Mouse (Mus musculus): Measurements from ENCODE around the gene 4930438A08Rik.
"Not testable (repeated sequence)": the region's sequence is repeated elsewhere in the genome, so short reads cannot be mapped to it uniquely, and the experiment has no call there.

The 4930438A08Rik gene

DNA sequence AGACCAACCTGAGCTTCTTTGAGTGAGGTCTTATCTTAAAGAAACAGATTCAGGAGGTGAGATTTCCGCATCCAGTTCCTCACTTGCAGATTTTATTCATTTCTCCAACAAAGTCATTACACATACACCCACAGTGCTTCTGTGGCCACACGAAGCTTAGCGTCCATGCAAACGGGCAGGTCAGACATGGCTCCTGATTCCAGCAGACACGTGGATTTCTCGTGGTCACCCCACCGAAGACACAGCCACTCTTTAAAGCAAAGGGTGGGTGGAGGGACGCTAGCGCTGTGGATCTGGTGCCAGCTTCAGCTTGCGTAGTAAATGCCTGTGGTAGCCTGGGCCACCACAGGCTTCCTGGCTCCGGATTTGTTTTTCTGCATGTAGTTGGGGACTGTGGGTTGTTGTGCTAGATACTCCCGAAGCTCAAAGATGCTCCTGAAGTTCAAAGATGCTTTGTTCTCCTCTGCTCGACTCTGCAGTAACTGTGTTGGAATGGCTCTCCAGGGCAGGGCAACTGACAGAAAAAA lies 7.4 kb downstream of the 4930438A08Rik start:
- no peak for DNase-seq (ENCODE audit: low spot score in 2 of 2)

DNA sequence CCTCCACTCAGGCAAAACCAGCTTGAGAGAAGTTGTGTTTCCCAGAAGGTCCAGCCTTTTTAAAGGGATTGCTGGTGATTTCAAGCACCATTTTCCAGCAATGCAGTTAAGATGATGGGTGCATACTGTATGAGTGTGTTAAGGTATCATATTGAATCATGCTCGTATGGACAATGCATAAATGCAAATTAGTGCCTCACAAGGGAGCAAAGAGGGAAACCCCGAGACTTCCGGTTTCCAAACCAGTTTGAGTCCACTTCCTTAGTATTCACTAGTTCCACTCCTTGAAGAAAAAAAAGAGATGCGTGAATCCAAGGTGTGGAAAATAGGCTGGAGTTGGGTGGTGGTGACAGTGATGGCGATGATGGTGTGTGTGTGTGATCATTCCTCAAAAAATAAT lies 7.9 kb downstream of the 4930438A08Rik start:
- no peak for DNase-seq (ENCODE audit: low spot score in 2 of 2)

DNA sequence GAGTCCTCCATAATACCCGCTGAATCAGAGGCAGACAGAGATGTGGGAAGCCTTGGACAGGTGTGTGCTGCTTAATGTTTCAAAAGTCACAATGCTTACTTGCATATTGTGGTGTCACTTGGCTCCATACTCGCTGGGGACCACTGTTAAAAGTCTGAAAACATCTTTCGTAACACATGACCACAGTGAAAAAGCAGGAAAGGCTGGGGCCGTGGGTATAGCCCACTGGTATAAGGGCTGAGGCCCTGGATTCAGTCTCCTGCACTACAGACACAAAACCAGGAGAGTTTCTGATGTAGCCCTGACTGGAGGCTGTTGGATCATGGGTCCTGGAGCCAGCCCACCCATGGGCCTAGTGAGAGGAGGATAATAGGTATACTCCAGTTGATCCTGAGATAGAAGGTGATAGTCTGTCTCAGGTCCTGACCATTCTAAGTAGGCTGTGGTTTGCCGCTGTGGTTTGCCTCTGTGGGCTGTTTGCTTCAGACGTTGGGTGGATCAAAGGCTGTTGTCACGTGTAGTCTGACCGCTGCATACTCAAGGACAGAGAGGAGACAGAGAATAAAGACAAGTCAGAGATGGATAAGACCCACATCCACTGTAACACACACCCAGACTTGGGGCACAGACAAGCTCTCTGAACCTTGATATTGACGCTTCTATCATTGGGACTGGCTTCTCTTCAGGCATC lies 15.5 kb downstream of the 4930438A08Rik start:
- DNase-seq (ENCODE audit: low spot score in 2 of 2): peak; percentile 76 to 88

DNA sequence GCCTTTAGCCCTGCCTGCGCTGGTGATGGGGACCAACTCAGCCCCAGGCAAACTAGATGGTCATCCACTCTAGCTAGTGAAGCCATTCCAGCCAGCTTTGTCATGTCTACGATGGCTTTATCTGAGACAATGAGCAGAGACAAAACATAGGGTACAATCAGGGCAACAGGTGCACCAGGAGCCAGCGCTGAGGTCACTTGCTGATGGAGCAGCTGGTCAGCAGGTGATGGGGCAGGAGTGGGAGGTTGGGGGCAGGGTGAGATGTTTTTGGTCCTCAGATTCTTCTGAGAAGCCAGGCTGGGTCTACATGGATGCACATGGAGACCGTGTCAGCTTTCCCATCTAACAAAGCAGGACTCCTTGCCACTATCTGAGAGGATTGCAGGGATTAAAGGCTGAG lies 16.2 kb downstream of the 4930438A08Rik start:
- DNase-seq (ENCODE audit: low spot score in 2 of 2): no peak

DNA sequence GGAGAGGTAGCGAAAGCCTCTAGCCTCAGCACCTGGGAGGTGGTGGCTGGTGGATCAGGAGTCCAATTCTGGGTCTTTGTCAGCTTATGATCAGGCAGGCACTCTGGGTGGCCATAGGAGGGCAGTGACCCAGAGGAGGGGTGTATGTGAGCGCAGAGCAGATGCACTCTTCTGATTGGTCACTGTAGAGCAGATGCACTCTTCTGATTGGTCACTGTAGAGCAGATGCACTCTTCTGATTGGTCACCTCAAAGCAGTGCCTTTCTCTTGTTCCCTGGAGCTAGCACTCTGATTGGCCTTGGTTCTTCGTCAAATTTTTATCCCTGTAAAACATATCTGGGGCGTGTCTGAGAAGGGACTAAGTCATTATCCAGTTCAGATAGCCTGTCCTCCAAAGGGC lies 18.2 kb downstream of the 4930438A08Rik start:
- DNase-seq (ENCODE audit: low spot score in 2 of 2): no peak

DNA sequence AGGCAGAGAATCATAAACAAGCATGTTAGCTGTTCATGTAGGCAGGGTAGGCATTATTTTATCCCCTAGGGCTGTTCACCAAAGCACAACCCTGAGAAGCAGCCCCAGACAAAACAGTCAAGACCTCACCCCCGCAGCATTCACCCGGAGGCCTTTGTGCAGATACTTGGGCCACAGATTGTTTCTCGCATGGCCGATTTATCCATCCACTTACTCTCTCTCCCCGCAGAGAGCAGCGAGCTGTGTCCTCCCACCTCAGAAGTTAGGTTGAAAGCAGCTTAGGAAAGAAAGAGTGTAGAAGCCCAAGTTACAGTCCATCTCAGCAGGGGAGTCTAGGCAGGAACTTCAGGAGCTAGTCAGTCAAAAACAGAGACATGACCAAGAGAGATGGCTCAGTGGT lies 22.8 kb downstream of the 4930438A08Rik start:
- no peak for DNase-seq (ENCODE audit: low spot score in 2 of 2)

DNA sequence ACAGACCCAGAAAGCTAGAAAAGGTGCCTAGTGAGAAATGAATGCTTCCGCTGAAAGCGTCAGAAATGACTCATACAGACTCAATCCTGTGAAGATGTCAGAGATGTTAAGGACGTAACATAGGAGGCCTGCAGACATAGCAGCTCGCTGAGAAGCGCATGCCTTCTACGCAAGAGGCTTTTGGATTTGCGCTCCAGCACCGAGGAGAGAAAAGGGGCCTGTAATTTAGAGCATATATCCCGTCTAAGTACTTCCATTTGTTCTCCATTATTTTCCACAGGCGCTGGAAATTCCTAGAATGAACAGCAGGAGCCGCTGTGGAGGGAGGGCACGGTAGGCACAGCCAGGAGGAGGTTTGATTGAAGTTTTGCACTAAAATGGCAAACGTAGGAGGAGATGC lies 26.5 kb downstream of the 4930438A08Rik start:
- peak; percentile 65 for DNase-seq (ENCODE audit: low spot score in 2 of 2)

DNA sequence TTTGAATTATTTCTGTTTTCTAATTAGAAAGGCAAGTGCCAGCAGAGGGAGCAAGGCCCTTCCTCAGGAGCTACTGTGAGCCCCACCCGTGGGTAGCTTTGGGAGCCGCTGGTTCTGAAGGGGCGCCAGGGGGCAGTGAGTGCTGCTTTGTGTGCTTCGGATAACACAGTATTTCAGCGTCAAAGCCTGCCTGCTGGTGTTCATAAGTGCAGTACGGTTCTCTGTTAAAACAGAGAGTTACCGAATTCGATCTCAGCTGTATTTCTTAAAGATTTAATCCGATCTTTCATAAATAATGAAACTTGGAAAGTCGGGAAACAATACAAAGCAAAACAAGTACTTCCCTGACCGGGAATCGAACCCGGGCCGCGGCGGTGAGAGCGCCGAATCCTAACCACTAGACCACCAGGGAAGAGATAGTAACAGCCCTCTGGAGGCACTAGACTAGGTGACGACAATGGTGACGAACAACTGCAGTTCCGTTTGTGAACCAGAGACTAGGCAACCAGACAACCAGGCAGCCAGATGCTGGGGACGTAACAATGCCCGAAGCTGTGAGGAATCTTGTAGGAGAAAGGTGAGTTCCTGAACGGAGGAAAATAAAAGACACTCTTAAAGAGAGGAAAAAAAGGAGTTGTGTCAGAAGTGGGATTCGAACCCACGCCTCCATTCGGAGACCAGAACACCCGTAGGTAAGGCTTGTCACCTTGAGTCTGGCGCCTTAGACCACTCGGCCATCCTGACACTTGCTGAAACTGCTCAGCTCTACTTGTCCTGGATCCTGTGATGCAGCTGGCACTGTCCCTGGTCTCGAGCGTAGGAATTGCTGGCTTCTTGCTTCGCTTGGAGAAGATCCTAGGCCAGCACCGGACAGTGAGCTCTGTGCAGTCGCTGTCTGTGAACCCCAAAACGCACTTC lies 27.5 kb downstream of the 4930438A08Rik start:
- DNase-seq (ENCODE audit: low spot score in 2 of 2): peak; percentile 96 to 97

DNA sequence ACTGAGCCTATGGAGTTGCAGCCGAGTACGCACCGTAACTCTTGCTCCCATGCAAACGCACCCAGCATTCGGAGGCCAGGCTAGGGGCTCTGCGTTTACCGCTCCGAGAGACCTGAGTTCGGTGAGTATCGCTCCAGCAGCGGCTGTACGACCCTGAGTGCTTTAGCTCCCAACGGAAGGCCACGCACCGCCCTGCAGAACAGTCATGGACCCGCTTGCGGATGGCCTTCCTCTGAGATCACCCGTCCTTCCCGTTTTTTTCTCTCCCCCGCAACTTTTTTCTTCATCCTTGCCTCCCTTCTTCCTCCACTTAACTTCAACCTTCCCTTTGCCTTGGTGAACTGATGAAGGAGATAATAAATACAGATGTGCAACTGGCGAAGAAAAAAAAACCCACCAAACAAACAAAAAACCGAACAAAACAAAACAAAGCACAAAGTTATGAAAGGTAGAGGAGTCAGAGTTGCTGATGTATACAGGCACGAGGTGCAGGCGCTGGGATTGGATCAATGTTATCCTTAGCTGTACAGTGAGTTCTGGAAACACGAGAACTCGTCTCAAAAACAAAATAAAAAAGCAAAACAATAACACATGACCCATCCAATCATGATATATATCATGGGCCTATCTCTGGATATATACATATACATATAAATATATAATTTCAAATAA lies 28.3 kb downstream of the 4930438A08Rik start:
- no peak for DNase-seq (ENCODE audit: low spot score in 2 of 2)

DNA sequence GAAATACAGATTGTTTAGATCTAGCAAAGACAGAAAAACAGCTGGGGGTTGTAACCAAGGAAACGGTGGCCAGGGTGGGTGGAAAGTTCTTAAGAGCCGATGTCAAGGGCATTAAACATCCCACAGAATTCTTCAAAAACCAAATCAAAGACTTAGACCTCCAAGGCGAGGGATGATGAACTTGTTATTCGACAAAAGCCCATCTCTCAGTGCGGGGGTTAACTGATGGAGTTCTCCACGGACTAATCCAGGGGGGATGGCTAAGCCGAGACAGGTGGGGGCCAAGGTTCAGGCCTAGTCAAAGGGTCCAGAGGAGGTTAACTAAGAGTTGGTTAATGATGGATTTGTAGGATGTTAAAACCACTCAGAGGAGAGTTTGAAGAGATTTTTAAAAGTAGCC lies 29.0 kb downstream of the 4930438A08Rik start:
- no peak for DNase-seq (ENCODE audit: low spot score in 2 of 2)

DNA sequence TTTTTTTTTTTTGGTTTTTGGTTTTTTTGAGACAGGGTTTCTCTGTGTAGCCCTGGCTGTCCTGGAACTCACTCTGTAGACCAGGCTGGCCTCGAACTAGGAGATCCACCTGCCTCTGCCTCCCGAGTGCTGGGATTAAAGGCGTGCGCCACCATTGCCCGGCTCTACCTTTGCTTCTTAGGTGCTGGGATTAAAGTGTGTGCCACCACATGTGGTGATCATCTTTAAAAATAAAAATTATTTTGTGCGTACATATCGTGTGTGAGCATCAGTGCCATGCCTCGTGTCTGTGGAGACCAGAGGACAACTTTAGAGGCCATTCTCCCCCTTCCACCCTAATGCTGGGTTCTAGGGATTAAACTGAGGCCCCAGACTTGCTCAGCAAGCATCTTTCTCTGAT lies 30.7 kb downstream of the 4930438A08Rik start:
- not testable (repeated sequence) for DNase-seq (ENCODE audit: low spot score in 2 of 2)

DNA sequence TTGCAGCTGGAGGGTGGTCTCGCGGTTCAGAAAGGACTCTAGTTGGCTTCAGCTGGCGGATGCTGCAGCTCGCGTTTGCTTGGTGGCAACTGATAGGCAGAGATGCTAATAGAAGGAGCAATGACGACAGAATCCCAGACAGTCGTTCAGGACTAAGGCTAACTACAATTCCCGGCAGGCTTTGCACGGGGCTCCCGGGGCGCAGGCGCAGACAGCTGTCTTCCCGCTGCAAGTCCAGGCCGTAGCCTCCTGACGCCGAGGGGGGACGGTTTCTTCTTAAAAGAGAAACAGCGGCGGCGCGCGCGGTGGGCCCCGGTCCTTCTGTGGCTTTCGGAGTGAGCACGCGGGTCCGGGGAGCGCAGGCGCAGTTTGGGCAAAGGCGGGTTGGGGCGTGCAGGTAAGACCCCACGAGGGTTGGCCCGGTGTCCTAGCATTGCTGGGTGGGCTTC lies 32.3 kb downstream of the 4930438A08Rik start, which contains the start of gene Zfp692:
Gene Zfp692 (plus strand): TSS at position 210 of the 449 bp plus-strand sequence.
- peak; percentile 70 to 84 for DNase-seq (ENCODE audit: low spot score in 2 of 2)

DNA sequence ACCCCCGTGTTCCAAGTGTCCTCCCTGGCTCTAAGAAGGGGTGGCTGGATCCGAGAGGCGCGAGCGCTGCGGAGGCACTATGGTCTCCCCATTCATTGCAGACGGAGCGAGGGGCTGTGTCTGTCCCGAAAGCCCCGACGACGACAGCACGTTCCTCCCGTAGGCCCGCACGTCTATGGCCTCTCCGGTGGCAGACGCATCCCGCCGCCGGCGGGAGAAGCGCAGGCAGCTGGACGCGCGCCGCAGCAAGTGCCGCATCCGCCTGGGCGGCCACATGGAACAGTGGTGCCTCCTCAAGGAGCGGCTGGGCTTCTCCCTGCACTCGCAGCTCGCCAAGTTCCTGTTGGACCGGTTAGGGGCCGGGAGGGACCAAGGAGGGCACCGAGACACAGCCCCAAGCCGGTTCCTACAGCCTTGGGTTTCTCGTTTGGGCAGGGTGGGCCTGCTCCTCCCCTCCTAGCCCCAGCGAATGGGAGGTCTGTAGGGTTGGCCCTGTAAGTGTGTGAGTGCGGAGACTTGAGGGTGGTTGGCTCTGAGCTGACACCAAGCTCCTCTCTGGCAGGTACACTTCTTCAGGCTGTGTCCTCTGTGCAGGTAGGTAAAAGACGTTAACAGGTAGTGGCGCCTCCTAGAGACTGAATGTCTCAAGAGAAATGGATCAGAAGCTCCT lies 32.9 kb downstream of the 4930438A08Rik start:
- DNase-seq (ENCODE audit: low spot score in 2 of 2): peak in 1 of 2 experiments; percentile 39

DNA sequence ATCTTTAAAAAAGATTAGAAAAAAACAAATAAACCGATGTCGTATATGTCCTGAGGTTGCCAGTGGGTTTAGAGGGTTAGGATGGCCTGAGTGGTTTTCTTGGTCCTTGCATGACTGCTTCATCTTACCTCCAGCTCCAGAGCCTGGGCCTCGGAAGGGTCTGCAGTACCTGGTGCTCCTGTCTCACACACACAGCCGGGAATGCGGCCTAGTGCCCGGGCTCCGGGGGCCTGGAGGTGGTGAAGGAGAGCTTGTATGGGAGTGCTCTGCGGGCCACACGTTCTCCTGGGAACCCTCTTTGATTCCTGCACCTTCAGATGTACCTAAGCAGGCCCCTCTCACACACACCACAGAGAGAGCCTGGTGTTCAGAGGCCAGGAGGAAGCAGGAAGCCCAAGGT lies 34.1 kb downstream of the 4930438A08Rik start:
- no peak for DNase-seq (ENCODE audit: low spot score in 2 of 2)

DNA sequence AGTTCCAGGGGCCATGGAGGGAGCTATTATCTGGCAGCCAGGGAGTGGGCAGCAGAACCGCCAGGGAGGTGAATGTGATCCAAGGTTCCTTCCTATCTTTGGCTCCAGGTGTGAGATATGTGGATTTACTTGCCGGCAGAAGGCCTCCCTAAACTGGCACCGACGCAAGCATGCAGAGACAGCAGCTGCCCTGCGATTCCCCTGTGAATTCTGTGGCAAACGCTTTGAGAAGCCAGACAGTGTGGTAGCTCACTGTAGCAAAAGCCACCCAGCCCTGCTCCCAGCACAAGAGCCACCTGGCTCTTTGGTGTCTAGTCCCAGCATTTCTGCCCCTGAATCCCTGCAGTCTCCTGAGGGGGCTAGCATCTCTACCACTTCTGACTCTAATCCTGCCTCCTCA lies 39.5 kb downstream of the 4930438A08Rik start:
- no peak for DNase-seq (ENCODE audit: low spot score in 2 of 2)

DNA sequence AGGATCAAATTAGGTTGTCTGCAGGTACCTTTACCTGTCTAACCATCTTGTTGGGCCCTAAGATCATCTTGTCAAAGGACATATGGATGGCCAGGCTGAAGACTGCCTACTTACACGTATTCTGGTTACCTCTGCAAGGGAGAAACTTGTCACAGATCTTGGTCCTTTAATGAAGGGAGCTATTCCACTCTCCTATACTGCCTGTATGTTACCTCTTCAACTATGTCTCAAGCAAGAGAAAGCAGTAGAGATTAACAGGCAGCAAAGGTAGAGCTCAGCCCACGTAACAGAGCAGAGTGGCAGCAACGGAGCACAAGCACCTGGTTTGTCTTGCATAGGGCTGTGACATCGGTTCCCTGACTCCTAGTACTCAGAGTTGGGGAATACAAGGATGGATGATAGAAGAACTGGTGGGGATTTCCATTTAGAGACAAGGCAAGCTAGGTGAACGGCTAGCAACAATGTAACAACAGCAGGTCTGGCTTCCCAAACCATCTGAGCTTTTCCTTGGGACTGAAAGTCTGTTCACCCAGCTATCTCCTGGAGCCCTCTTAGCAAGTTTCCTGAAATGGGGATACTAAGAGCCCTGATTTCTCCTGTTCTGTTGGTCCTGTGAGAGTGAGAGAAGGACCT lies 41.1 kb downstream of the 4930438A08Rik start:
- DNase-seq (ENCODE audit: low spot score in 2 of 2): no peak

DNA sequence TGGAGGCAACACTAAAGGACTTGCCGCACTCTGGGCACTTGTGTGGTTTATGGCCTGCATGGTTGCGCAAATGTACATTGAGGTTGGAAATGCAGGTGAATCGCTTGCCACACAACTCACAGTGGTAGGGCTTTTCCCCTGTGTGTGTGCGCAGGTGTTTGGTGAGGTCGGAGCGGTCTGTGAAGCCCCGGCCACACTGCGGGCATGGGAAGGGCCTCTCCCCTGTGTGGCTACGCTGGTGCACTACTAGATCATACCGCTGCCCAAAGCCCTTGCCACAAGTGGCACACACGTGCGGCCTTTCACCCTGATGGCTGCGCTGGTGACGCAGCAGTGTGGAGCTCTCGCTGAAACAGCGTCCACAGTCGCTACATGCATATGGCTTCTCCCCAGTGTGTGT lies 41.7 kb downstream of the 4930438A08Rik start:
- no peak for DNase-seq (ENCODE audit: low spot score in 2 of 2)

DNA sequence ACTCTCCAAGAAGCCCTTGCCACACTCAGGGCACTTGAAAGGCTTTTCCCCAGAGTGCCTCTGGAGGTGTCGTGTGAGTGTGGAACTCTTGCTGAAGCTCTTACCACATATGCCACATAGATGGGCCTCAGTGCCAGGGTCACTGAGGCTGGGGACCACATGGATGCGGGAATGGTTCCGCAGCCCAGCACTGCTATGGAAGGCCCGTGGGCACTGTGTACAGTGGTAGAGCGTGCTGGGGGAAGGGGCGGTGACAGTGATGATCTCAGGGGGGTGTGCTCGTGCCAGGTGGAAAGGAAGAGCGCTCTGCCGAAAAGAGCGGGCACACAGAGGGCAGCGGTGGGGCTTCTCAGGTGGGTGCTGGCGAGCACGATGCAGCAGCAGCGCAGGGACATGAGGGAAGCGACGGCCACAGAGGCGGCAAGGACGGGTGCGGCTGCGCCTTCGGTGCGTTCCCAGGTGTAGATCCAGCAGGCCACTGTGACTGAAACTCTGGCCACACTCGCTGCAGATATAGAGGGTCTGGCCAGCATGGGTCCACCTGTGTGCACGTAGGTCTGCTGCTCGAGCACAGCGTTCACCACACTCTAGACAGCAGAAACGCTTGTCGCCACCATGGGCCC lies 42.3 kb downstream of the 4930438A08Rik start:
- no peak for DNase-seq (ENCODE audit: low spot score in 2 of 2)

DNA sequence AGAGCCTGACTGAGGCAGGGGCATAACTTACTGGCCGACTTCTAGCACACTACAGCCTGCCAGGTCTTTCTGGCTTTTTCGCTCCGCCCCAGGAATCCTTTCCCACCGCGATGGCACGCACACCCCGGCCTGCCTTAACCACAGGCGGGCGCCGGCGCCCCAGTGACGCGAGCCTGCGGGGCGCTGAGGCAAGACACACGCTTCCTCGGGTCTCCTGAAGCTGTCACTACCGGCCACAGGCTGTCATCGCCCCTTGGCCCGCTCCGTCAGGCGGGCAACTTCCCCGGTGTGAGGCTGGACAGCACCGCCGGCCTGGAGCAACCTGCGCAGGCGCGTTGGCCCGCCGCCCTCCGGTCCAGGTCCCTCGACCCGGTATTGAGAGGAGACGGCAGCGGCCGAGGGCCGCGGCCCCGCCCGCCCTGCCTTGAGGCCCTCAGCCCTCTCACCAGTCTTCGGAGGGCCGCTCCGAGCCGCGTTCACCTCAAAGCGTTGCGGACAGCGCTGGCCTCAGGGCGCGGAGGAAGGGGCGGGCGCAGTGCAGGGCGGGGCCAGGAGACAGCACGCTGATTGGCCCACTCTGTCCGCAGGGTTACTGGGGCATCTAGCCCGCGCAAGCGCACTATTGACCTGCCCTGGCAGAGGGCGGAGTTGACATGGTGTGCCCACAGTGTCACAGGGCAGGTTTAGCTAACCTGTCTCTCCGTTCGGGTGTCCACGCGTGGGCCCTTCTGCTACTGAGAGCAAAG lies 48.4 kb downstream of the 4930438A08Rik start:
- DNase-seq (ENCODE audit: low spot score in 2 of 2): peak; percentile 96 to 97

Measured in natural killer cell, adult 2 months (primary cell).